Comparison of ENCODE assay signal across 9 mouse cellular contexts in genomic region chr8:9934891-9935565, GRCm38 (mm10). TPM values are rescaled to one million over a fixed set of nuclear protein-coding genes. Genes with fewer than 3 reads are reported as not detected.
A peak's percentile ranks its signal among the peaks of the same experiment; 100 is the strongest.
DNase-seq lines count a peak whose midpoint lies in the region; ATAC-seq and TF ChIP-seq lines count a peak whose summit lies in the region.
"Had no signal": no experiment of that assay in that cellular context is flagged by ENCODE, and none has a peak within 500 bp of the region (broad histone marks: within the 10 kb centered on the region; RNA-seq: fewer than 3 reads in every experiment).

No protein-coding gene starts in this region.

- 9% methylated on average over 10 of the region's 10 CpGs for WGBS in liver, adult 2 months
- WGBS in stomach, postnatal 0 days: 17% methylated on average over 10 of the region's 10 CpGs

- peak; percentile 34; the same call in 1 of the 2 replicates for TF ChIP-seq CTCF in liver, adult 2 months (IDR thresholded peaks at IDR 0.05; ENCODE audit: low read depth, low read length)
- TF ChIP-seq CTCF in stomach, postnatal 0 days (IDR thresholded peaks at IDR 0.05; ENCODE audit: low read depth): peak; percentile 92

- H3K9me3 ChIP-seq in stomach, postnatal 0 days (ENCODE audit: control insufficient read depth, low read length): no peaks in the 10 kb centered on the region
- H3K9me3 ChIP-seq: limb, embryonic 15.5 days had no signal

- no peak overlapping the region for H3K27ac ChIP-seq in liver, adult 2 months (replicated peaks; ENCODE audit: insufficient read depth, low read depth, low read length)
- no peak overlapping the region for H3K27ac ChIP-seq in stomach, postnatal 0 days (replicated peaks)
- H3K27ac ChIP-seq: limb, embryonic 15.5 days had no signal

- DNase-seq in heart, adult 8-10 months (ENCODE audit: low spot score): peak; percentile 1
- DNase-seq in heart, postnatal 25 days (ENCODE audit: low spot score): no peak
- peak; percentile 41 for DNase-seq in cerebellum, adult 11 months
- DNase-seq in forelimb bud, embryonic 11.5 days (ENCODE audit: low read depth, low spot score): peak; percentile 62
- peak; percentile 42 for DNase-seq in kidney, adult 9 months
- DNase-seq in liver, adult 2 months (ENCODE audit: extremely low read depth, low read depth, low spot score): peak; percentile 30
- DNase-seq in naive thymus-derived CD4-positive, alpha-beta T cell, adult 2 months (ENCODE audit: low read depth): peak; percentile 54
- peak; percentile 74 for DNase-seq in stomach, postnatal 0 days (ENCODE audit: low spot score)

- intact Hi-C loops in heart, postnatal 25 days (cut with DNase I): loop anchor here (2.0 to 5.0 kb wide), 2 partner anchors 588 to 702 kb away; no protein-coding TSS in a partner anchor

- TF ChIP-seq POLR2A in liver, adult 2 months (IDR thresholded peaks at IDR 0.05; ENCODE audit: extremely low read depth, insufficient read depth, low read length): no peak

- H3K9ac ChIP-seq in liver, adult 2 months (ENCODE audit: low read depth, low read length): no peak overlapping the region
- no peak overlapping the region for H3K9ac ChIP-seq in stomach, postnatal 0 days (ENCODE audit: low read length)
- H3K9ac ChIP-seq: limb, embryonic 15.5 days had no signal

- no peaks in the 10 kb centered on the region for H3K79me2 ChIP-seq in liver, adult 2 months (ENCODE audit: control insufficient read depth, insufficient read depth, low read length)

- H3K4me1 ChIP-seq in liver, adult 2 months (ENCODE audit: control insufficient read depth, insufficient read depth, low read length): no peaks in the 10 kb centered on the region
- H3K4me1 ChIP-seq in stomach, postnatal 0 days (replicated peaks; ENCODE audit: control insufficient read depth, insufficient read depth): no peaks in the 10 kb centered on the region
- H3K4me1 ChIP-seq: limb, embryonic 15.5 days had no signal

- peak; percentile 100 for ATAC-seq in stomach, postnatal 0 days (ENCODE audit: low FRiP score, low TSS enrichment)

- H3K27me3 ChIP-seq in liver, adult 2 months (ENCODE audit: control insufficient read depth, insufficient read depth, low read length): no peaks in the 10 kb centered on the region
- no peaks in the 10 kb centered on the region for H3K27me3 ChIP-seq in stomach, postnatal 0 days (ENCODE audit: control insufficient read depth, insufficient read depth, low read length)
- H3K27me3 ChIP-seq: limb, embryonic 15.5 days had no signal

- H3K4me2 ChIP-seq in stomach, postnatal 0 days (replicated peaks; ENCODE audit: low read depth): no peak overlapping the region
- H3K4me2 ChIP-seq: limb, embryonic 15.5 days had no signal

- no peaks in the 10 kb centered on the region for H3K36me3 ChIP-seq in liver, adult 2 months (ENCODE audit: control insufficient read depth, insufficient read depth, low read length)
- H3K36me3 ChIP-seq in stomach, postnatal 0 days (ENCODE audit: control insufficient read depth, insufficient read depth, low read length): no peaks in the 10 kb centered on the region
- H3K36me3 ChIP-seq: limb, embryonic 15.5 days had no signal

- TF ChIP-seq EP300 in stomach, postnatal 0 days (optimal IDR thresholded peaks at IDR 0.05): no peak

- H3K4me3 ChIP-seq in liver, adult 2 months (ENCODE audit: insufficient read depth, low read depth, low read length): no peak overlapping the region
- H3K4me3 ChIP-seq in stomach, postnatal 0 days (ENCODE audit: low read depth, low read length): no peak overlapping the region
- H3K4me3 ChIP-seq: limb, embryonic 15.5 days had no signal

RNA-seq across cellular contexts. Expression of gene Lig4, which starts 42.5 kb away (rescaled TPM):
- 1 to 10 TPM; 4.6 to 6.3 (median 5.9) TPM for total RNA-seq in heart, adult 8-10 months (2022)
- 1 to 10 TPM; 5.0 to 5.1 TPM for total RNA-seq in heart, postnatal 25 days (2021)
- total RNA-seq in liver, adult 2 months (2014; rRNA removed): 1.2 and 1.9 TPM in 2 replicates
- polyA plus RNA-seq in liver, adult 2 months (2012; rRNA removed): 0.97 and 1.0 TPM in 2 replicates
- polyA plus RNA-seq in stomach, postnatal 0 days (2015; fragmentation: Nextera tagmentation; extraction: Ambion mirVana): 2.8 TPM in 2 replicates

RNA-seq across cellular contexts. Expression of gene Abhd13, which starts 42.5 kb away (rescaled TPM):
- total RNA-seq in heart, adult 8-10 months (2022): 1 to 10 TPM; 8.5 to 9.5 (median 9.2) TPM
- total RNA-seq in heart, postnatal 25 days (2021): 10 to 100 TPM; 11.3 to 13.0 TPM
- 11.8 and 12.3 TPM in 2 replicates for total RNA-seq in liver, adult 2 months (2014; rRNA removed)
- polyA plus RNA-seq in liver, adult 2 months (2012; rRNA removed): 3.2 TPM in 2 replicates
- 13.0 and 13.2 TPM in 2 replicates for polyA plus RNA-seq in stomach, postnatal 0 days (2015; fragmentation: Nextera tagmentation; extraction: Ambion mirVana)
